Mouse (Mus musculus) heart, embryonic 14.5 days (tissue): ENCODE data around the gene Vstm2a. TPM values are rescaled to one million over a fixed set of nuclear protein-coding genes. Genes with fewer than 3 reads are reported as not detected.

ENCODE experiments used
- ATAC-seq: fragments of 200-750 bp; cut with Nextera tagmentation; 2 replicates; pipeline ENCODE4 v1.8.0; 2017; ENCODE audit warnings: low read depth, moderate TSS enrichment; ENCODE audit not compliant: insufficient number of reproducible peaks, insufficient read depth, low FRiP score
- H3K27ac ChIP-seq, 2 experiments: fragments of 200-500 bp in 1 of 2; fragments of 300-500 bp in 1 of 2; sonication (generic) in 1 of 2; replicated peaks in 1 of 2; 2 replicates each; pipeline ENCODE4 v1.5.1; 2012 to 2014; ENCODE audit warnings: low read depth in 2 of 2, low read length in 2 of 2, control low read depth in 1 of 2, mild to moderate bottlenecking in 1 of 2, mixed read lengths in 1 of 2; ENCODE audit not compliant: control insufficient read depth in 1 of 2, insufficient read depth in 1 of 2
- H3K27me3 ChIP-seq: fragments of 300-500 bp; sonication (generic); 2 replicates; pipeline ENCODE4 v1.6.1; 2014; ENCODE audit warnings: mild to moderate bottlenecking, low read length, control low read depth; ENCODE audit not compliant: control insufficient read depth, insufficient read depth
- H3K36me3 ChIP-seq: fragments of 300-500 bp; sonication (generic); 2 replicates; pipeline ENCODE4 v1.6.1; 2014; ENCODE audit warnings: mild to moderate bottlenecking, control low read depth, low read length, mixed read lengths; ENCODE audit not compliant: control insufficient read depth, insufficient read depth
- H3K4me1 ChIP-seq, 2 experiments: fragments of 200-500 bp in 1 of 2; fragments of 300-500 bp in 1 of 2; sonication (generic) in 1 of 2; 2 replicates each; pipeline ENCODE4 v1.6.1; 2012 to 2014; ENCODE audit warnings: low read length in 2 of 2, control low read depth in 1 of 2, mixed read lengths in 1 of 2; ENCODE audit not compliant: control insufficient read depth in 2 of 2, insufficient read depth in 2 of 2
- H3K4me2 ChIP-seq: fragments of 300-500 bp; sonication (generic); 2 replicates; pipeline ENCODE4 v1.6.1; 2014; ENCODE audit warnings: mild to moderate bottlenecking, low read length
- H3K4me3 ChIP-seq, 2 experiments: fragments of 200-500 bp in 1 of 2; fragments of 300-500 bp in 1 of 2; sonication (generic) in 1 of 2; 2 replicates each; pipeline ENCODE4 v1.5.1; 2012 to 2014; ENCODE audit warnings: low read length in 2 of 2, mild to moderate bottlenecking in 2 of 2, control low read depth in 1 of 2, low read depth in 1 of 2, moderate library complexity in 1 of 2; ENCODE audit not compliant: control insufficient read depth in 1 of 2, insufficient read depth in 1 of 2
- H3K9ac ChIP-seq: fragments of 300-500 bp; sonication (generic); 2 replicates; pipeline ENCODE4 v1.6.1; 2014; ENCODE audit warnings: mild to moderate bottlenecking, low read length
- H3K9me3 ChIP-seq: fragments of 300-500 bp; sonication (generic); 2 replicates; pipeline ENCODE4 v1.6.1; 2016; ENCODE audit warnings: low read length, control low read depth; ENCODE audit not compliant: control insufficient read depth
- WGBS: fragments of 180-500 bp; shearing (Covaris S2); extraction: QIAGEN DNeasy Blood & Tissue Kit; methylation state at CpG from one replicate; pipeline ENCODE4 v1.1.7; 2014; 5-methylcytosine and 5-hydroxymethylcytosine counted together
- polyA plus RNA-seq: library from polyadenylated mRNA; unstranded; fragments of >200 nt; fragmentation: Nextera tagmentation; extraction: Ambion mirVana; gene quantifications from 2 replicates; pipeline ENCODE4 v1.2.1, GENCODE M21; 2014

Gene Vstm2a
- polyA plus RNA-seq, 1 experiment from 2014 or later = 0.28 TPM

GRCm38 (mm10) chr11:16292960-16293359 lies 35.4 kb downstream of the Vstm2a start:
- no peaks in the 10 kb centered on the region for H3K4me1 ChIP-seq
- no peaks in the 10 kb centered on the region for H3K36me3 ChIP-seq
- no peak overlapping the region for H3K27ac ChIP-seq
- no peak overlapping the region for H3K4me3 ChIP-seq
- H3K9ac ChIP-seq = no peak overlapping the region
- H3K27me3 ChIP-seq = no peaks in the 10 kb centered on the region
- ATAC-seq = no peak
- H3K9me3 ChIP-seq = no peaks in the 10 kb centered on the region
- no peak overlapping the region for H3K4me2 ChIP-seq
- 72% methylated on average over 4 of the region's 4 CpGs for WGBS

- Histone ChIP-seq H3K4me1 (no peaks in the 10 kb centered on the region), H3K4me3 (no peak overlapping the region), H3K27me3 (no peaks in the 10 kb centered on the region), H3K36me3 (no peaks in the 10 kb centered on the region), H3K9ac (no peak overlapping the region), H3K9me3 (no peaks in the 10 kb centered on the region), H3K4me2 (no peak overlapping the region), H3K27ac (no peak overlapping the region)
- no peak for ATAC-seq
- whole genome bisulfite sequencing = 48% methylated on average over 1 of the region's 1 CpGs
Observed at GRCm38 (mm10) chr11:16296521-16296920, 39.0 kb downstream of the Vstm2a start.

- Histone ChIP-seq H3K4me1 (no peaks in the 10 kb centered on the region), H3K27me3 (no peaks in the 10 kb centered on the region), H3K9me3 (no peaks in the 10 kb centered on the region), H3K9ac (no peak overlapping the region), H3K36me3 (no peaks in the 10 kb centered on the region), H3K4me2 (no peak overlapping the region), H3K4me3 (no peak overlapping the region), H3K27ac (no peak overlapping the region)
- 65% methylated on average over 1 of the region's 1 CpGs for WGBS
- ATAC-seq = no peak
Observed at GRCm38 (mm10) chr11:16299492-16299891, 42.0 kb downstream of the Vstm2a start.

GRCm38 (mm10) chr11:16299960-16300359 lies 42.4 kb downstream of the Vstm2a start:
- ATAC-seq = no peak
- H3K9ac ChIP-seq = no peak overlapping the region
- no peak overlapping the region for H3K4me2 ChIP-seq
- WGBS = 75% methylated on average over 1 of the region's 1 CpGs
- no peaks in the 10 kb centered on the region for H3K4me1 ChIP-seq
- H3K27me3 ChIP-seq = no peaks in the 10 kb centered on the region
- no peaks in the 10 kb centered on the region for H3K9me3 ChIP-seq
- H3K36me3 ChIP-seq = no peaks in the 10 kb centered on the region
- H3K4me3 ChIP-seq = no peak overlapping the region
- no peak overlapping the region for H3K27ac ChIP-seq

GRCm38 (mm10) chr11:16300709-16301108 lies 43.2 kb downstream of the Vstm2a start:
- ATAC-seq = no peak
- WGBS = 65% methylated on average over 2 of the region's 2 CpGs

GRCm38 (mm10) chr11:16315097-16315496 lies 57.6 kb downstream of the Vstm2a start:
- Histone ChIP-seq H3K4me1 (no peaks in the 10 kb centered on the region), H3K9me3 (no peaks in the 10 kb centered on the region), H3K27me3 (no peaks in the 10 kb centered on the region), H3K36me3 (no peaks in the 10 kb centered on the region), H3K4me2 (no peak overlapping the region), H3K27ac (no peak overlapping the region), H3K9ac (no peak overlapping the region), H3K4me3 (no peak overlapping the region)
- no peak for ATAC-seq
- 67% methylated on average over 2 of the region's 2 CpGs for WGBS

More at GRCm38 (mm10) chr11:16300709-16301108, 43.2 kb downstream of the Vstm2a start:
- H3K9me3 ChIP-seq = no peaks in the 10 kb centered on the region
- H3K9ac ChIP-seq = no peak overlapping the region
- H3K27me3 ChIP-seq = no peaks in the 10 kb centered on the region
- H3K4me3 ChIP-seq = no peak overlapping the region
- H3K4me1 ChIP-seq = no peaks in the 10 kb centered on the region
- no peak overlapping the region for H3K4me2 ChIP-seq
- no peaks in the 10 kb centered on the region for H3K36me3 ChIP-seq
- no peak overlapping the region for H3K27ac ChIP-seq

GRCm38 (mm10) chr11:16345179-16345578 lies 87.7 kb downstream of the Vstm2a start:
- Histone ChIP-seq H3K4me1 (no peaks in the 10 kb centered on the region), H3K4me2 (no peak overlapping the region), H3K36me3 (no peaks in the 10 kb centered on the region), H3K9ac (no peak overlapping the region), H3K27ac (no peak overlapping the region), H3K9me3 (no peaks in the 10 kb centered on the region), H3K4me3 (no peak overlapping the region), H3K27me3 (no peaks in the 10 kb centered on the region)
- no peak for ATAC-seq
- 53% methylated on average over 3 of the region's 3 CpGs for WGBS

- no peak overlapping the region for H3K4me2 ChIP-seq
- H3K9me3 ChIP-seq = no peaks in the 10 kb centered on the region
- no peak for ATAC-seq
- no peak overlapping the region for H3K27ac ChIP-seq
- no peak overlapping the region for H3K9ac ChIP-seq
- no peaks in the 10 kb centered on the region for H3K4me1 ChIP-seq
- 68% methylated on average over 3 of the region's 3 CpGs for WGBS
- no peaks in the 10 kb centered on the region for H3K36me3 ChIP-seq
- no peaks in the 10 kb centered on the region for H3K27me3 ChIP-seq
- no peak overlapping the region for H3K4me3 ChIP-seq
Observed at GRCm38 (mm10) chr11:16345676-16346075, 88.2 kb downstream of the Vstm2a start.
